Mouse (Mus musculus) lung, postnatal 10 days (tissue): ENCODE measurements around the gene Ccdc167.
"Not testable (repeated sequence)": the region's sequence is repeated elsewhere in the genome, so short reads cannot be mapped to it uniquely, and the experiment has no call there.

Experiments
- DNase-seq: peaks from one replicate; pipeline ENCODE4 v3.0.0; 2021

Gene Ccdc167

GRCm38 (mm10) chr17:29719628-29720575 is 3.1 kb upstream of the Ccdc167 start:
- DNase-seq: no peak

- DNase-seq: no peak
Observed at GRCm38 (mm10) chr17:29718660-29719059, 1.8 kb upstream of the Ccdc167 start.

- DNase-seq: not testable (repeated sequence)
Observed at GRCm38 (mm10) chr17:29713734-29714133, 3.1 kb downstream of the Ccdc167 start.

- DNase-seq: no peak
Observed at GRCm38 (mm10) chr17:29712565-29712964, 4.3 kb downstream of the Ccdc167 start.

- DNase-seq: no peak
Observed at GRCm38 (mm10) chr17:29711745-29712431, 5.0 kb downstream of the Ccdc167 start.

DNA sequence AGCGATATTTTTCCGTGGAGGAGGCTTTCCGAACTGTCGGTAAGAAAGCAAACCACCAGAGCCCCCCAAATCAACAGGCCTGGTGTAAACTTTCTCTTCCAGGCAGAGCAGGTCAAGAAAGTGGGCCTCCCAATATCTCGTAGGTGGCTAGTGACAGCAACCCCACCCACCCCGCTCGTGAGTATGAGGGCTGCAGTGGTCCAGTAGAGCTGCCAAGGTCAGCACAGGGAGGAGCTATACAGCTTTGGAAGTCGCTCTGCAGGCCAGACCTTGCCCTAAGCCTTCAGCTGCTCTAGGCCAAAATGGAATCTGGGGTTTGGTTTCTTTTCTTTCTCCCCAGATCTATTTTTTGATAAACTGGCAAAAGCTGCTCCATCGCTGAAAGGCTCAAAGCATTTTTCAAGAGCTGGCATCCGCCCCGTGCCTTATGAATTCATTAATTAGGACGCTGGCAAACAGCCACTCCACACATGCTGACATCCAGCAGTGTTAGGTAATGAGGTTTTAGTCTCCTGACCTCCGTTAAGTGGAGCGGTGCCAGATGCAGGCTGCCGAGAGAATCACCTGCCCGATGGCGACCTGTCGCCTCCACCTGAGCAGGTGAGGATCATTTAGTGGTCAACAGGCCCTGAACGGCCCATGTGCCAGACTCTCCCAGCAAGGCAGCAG is 5.6 kb downstream of the Ccdc167 start:
- no peak for DNase-seq

DNA sequence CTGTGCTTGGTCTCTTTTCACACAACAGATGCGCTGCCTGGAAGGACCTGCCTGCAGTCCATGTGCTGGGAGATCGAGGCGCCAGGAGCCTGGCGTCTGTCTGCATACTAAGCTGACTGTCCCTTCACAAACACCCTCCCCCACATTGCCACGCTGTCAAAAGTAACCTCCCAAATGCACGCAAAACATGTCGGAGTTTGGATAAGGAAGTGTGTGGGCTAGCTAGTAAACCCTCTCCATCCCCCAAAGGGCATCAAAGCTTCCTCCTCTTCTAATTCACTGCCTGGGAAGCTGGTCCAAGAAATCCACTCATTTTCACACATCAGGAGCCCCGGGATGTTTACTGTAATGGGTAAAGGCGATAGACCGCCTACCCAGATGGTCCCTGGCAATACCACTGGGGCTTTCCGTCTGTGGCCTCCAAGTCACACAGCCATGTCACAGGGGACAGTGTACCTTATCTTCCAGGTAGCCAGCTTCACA is 6.2 kb downstream of the Ccdc167 start:
- DNase-seq: no peak

- DNase-seq: no peak
Observed at GRCm38 (mm10) chr17:29708783-29709182, 8.1 kb downstream of the Ccdc167 start.

GRCm38 (mm10) chr17:29706981-29707545 is 9.8 kb downstream of the Ccdc167 start:
- no peak for DNase-seq

DNA sequence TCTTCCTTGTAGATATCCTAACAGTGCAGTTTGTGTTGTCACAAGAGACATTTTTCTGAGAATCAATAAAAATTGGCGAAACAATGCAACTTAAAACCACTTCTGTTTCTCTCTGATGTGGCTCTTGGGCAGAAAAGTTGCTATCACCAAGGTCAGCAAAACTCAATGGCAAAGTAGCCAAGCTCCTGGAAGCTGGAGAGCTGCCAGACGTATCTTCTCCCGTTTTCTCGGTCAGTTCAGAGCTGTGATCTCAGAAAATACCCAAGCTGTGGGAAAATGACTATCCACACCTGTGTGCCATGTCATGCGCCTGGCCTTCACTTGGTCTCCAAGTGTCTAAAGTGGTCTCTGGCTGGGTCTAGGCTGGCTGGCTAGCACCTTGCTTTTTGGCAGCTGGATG is 11.0 kb downstream of the Ccdc167 start:
- no peak for DNase-seq

DNA sequence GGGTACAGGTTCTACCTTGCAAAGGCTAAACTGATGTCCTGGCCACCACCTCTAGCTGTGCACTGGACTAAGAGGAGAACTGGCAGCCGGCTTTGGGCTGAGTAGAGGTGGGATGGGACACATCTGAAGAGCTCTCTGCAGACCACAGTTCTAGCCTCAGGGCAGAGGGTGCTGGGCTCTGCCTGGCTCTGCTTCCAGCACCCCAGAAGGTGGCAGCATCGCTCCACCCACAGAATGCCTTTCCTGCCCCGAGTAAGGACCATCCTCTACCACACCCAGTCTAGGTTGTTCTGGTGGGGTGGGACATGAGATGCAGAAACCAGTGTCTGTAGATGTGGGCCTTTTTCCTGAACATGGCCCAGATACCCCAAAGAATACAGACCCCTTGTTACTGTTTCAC is 12.1 kb downstream of the Ccdc167 start:
- DNase-seq: peak; percentile 56

GRCm38 (mm10) chr17:29702938-29703710 is 13.7 kb downstream of the Ccdc167 start:
- no peak for DNase-seq

DNA sequence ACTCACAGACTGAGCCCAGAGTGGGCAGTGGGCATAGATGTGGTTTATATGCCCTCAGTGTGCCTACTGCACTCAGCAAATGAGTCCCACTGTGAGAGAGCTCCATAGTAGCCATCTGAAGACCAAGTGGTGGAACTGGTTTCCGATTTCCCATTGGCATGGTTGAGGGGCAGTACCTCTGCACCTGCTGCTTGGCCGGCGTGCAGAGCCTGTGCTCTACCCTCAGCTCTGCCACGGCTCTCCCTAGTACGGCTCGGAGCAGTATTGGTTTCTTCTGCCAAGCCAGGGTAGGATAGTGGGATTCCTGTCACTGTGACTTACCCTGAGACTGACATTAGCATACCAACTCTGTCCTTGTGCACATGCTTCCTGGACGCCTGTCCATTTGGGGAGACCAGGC is 16.3 kb downstream of the Ccdc167 start:
- no peak for DNase-seq

- DNase-seq: no peak
Observed at GRCm38 (mm10) chr17:29698421-29698820, 18.4 kb downstream of the Ccdc167 start.

DNA sequence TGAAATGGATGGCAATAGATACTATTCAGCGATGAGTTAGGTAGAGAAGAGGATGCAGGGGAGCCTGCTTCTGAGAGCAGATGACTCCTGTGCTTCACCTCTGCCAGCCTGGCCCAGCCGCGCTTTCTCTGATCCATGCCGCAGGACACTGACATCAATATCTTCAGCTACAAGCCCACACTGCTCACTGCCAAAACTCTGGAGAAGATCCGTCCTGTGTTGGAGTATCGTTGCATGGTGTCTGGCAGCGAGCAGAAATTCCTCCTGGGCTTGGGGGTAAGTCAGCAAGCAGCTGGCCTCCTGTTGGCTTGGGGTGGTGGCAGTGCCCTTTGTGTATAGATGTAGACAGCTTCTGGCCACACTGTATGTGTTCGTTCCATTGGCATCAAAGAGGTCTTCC is 19.9 kb downstream of the Ccdc167 start:
- DNase-seq: no peak

- no peak for DNase-seq
Observed at GRCm38 (mm10) chr17:29694516-29694915, 22.3 kb downstream of the Ccdc167 start.

DNA sequence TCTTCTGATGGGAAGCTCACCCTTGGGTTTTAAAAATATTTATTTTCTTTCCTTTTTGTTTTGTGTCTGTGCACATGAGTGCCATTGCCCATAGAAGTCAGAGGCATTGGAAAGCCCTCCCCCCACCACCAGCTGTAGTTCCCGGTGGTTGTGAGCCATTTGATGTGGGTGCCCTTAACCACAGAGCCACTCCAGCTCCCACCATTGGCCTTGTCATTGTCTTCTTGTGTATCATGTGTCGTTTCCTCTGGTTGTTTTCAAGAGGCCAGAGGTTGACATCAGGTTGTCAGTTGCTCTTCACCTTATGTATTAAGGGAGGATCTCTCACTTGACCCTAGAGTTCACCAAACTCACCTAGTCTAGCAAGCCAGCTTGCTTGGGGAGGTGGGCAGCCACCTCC is 23.3 kb downstream of the Ccdc167 start:
- no peak for DNase-seq

DNA sequence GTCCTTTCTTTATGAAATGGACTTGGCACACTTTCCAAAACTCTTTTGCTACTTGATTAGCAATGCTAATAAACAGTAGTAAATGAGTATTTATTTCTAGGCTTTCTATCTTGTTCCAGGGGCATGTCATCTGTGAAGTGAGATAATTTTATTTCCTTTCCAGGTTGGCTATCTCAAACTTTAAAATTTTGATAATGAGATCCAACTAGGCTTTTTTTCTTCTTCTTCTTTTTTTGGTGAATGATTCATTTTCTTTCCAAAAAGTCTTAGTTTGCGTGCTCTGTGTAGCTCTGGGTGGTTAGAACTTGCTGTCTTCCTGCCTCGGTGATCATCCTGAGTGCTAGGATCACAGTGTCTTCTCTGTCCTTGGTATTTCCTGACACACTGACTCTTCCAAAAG is 24.0 kb downstream of the Ccdc167 start:
- DNase-seq: no peak

GRCm38 (mm10) chr17:29690257-29690656 is 26.6 kb downstream of the Ccdc167 start:
- DNase-seq: no peak

GRCm38 (mm10) chr17:29688610-29689009 is 28.2 kb downstream of the Ccdc167 start:
- no peak for DNase-seq

- DNase-seq: no peak
Observed at GRCm38 (mm10) chr17:29687373-29687772, 29.5 kb downstream of the Ccdc167 start.

DNA sequence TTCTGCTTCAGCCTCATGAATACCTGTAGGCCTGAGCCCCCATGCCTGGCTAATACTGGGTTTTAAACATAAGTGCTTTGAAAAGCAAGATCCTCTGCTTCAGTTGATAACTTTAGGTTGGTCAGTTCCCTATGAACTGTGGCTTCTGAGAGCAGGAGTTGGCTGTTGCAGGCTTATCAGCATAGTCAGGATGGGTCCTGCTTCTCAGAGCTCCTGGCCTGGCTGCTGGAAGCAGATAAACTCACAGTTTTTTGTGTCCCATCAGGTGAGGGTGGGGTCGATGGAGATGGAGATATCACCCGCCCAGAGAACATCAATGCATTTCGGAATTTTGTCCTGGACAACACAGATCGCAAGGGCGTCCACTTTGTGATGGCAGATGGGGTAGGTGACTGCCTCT is 30.1 kb downstream of the Ccdc167 start:
- DNase-seq: no peak
